Mouse (Mus musculus) bone marrow macrophage, adult 2 months (primary cell): Measurements from ENCODE around the gene Myl12a.

Source experiments
- CTCF ChIP-seq: IDR thresholded peaks from 2 replicates; pipeline ENCODE4 v1.5.1; 2012; ENCODE audit warnings: low read depth, mild to moderate bottlenecking, low read length, moderate library complexity
- POLR2A ChIP-seq: IDR thresholded peaks from 2 replicates; pipeline ENCODE4 v1.6.1; 2012; ENCODE audit warnings: mild to moderate bottlenecking, low read depth, low read length, borderline replicate concordance

DNA sequence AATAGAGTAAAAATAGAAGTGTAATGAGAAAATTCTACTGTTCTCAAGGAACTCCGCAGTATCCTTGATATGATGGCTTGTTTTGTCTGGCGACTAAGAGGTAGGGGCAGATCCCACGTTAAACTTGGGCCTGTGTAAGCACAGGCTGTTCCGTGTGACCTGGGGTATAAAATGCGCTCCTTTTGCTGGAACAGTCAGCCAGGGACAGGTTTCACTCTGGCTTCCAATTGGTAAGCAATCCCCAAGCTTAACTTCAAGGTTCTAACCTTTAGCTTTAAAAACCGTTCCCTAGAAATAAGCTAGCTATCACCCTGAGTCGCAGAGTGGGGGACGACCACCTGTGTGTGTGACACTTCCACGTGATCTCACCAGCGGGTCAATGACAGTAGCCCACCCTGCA, 30.0 kb upstream of the Myl12a start:
- TF ChIP-seq CTCF (no peak), POLR2A (no peak)
